9 mouse cellular contexts compared by ENCODE assay signal in the genomic region with DNA sequence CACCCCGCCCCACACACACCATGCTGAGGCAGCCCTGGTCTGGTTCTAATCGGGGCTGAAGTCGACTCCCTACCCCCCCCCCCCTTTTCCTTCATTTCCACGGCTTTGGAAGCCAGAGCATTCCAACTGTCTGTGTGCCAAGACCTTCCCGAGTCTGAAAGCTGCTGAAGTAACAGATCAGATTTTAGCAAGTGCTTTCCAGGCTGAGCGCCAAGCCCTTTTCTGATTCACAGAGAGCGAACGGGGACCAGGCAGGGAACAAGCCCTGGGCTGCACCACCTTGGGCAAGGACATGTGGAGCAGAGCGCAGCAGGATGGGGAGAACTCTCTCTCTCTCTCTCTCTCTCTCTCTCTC. TPM values are rescaled to one million over a fixed set of nuclear protein-coding genes. Genes with fewer than 3 reads are reported as not detected.
DNase-seq lines count a peak whose midpoint lies in the region; ATAC-seq and TF ChIP-seq lines count a peak whose summit lies in the region.
"Had no signal": no experiment of that assay in that cellular context is flagged by ENCODE, and none has a peak within 500 bp of the region (broad histone marks: within the 10 kb centered on the region; RNA-seq: fewer than 3 reads in every experiment).

No protein-coding gene starts in this region.

- no peaks in the 10 kb centered on the region for H3K9me3 ChIP-seq in intestine, embryonic 16.5 days (ENCODE audit: control insufficient read depth, low read length)
- H3K9me3 ChIP-seq in midbrain, postnatal 0 days (ENCODE audit: low read length) = no peaks in the 10 kb centered on the region

- TF ChIP-seq POLR2A in cortical plate, adult 2 months (IDR thresholded peaks at IDR 0.05; ENCODE audit: extremely low read depth, insufficient read depth, low read length) = no peak

- H3K4me1 ChIP-seq in cortical plate, adult 2 months (ENCODE audit: control insufficient read depth, insufficient read depth, low read length) = no peaks in the 10 kb centered on the region
- peaks cover 24% of the 10 kb centered on the region for H3K4me1 ChIP-seq in intestine, embryonic 16.5 days (ENCODE audit: control insufficient read depth, insufficient read depth, low read length)
- 0 out of 2 replicates have a peak, but pooled peaks cover 6% of the 10 kb centered on the region for H3K4me1 ChIP-seq in midbrain, postnatal 0 days (ENCODE audit: insufficient read depth, low read length)

- H3K4me3 ChIP-seq in cortical plate, adult 2 months (ENCODE audit: insufficient read depth, low read length) = peak overlapping the region; percentile 34; the same call in 1 of the 2 replicates
- no peak overlapping the region for H3K4me3 ChIP-seq in intestine, embryonic 16.5 days (ENCODE audit: low read length)
- H3K4me3 ChIP-seq in midbrain, postnatal 0 days (ENCODE audit: low read depth, low read length) = peak overlapping the region; percentile 65; the same call in 1 of the 2 replicates

- ATAC-seq in cerebellum, adult (ENCODE audit: insufficient number of reproducible peaks, low FRiP score, low TSS enrichment) = no peak
- peak; percentile 14; the same call in 1 of the 2 replicates for ATAC-seq in intestine, embryonic 16.5 days
- ATAC-seq in midbrain, postnatal 0 days (ENCODE audit: low FRiP score) = peak; percentile 17; the same call in 1 of the 2 replicates

- WGBS in intestine, embryonic 16.5 days = 10% methylated on average over 8 of the region's 9 CpGs
- 1% methylated on average over 9 of the region's 9 CpGs for WGBS in midbrain, postnatal 0 days

- no peak overlapping the region; the same call in 1 of the 2 replicates for H3K4me2 ChIP-seq in intestine, embryonic 16.5 days (ENCODE audit: low read depth, low read length)
- peak overlapping the region; percentile 84 for H3K4me2 ChIP-seq in midbrain, postnatal 0 days (ENCODE audit: low read depth, low read length, poor library complexity, severe bottlenecking)

- H3K9ac ChIP-seq in intestine, embryonic 16.5 days (ENCODE audit: low read depth, low read length) = no peak overlapping the region
- no peak overlapping the region for H3K9ac ChIP-seq in midbrain, postnatal 0 days (replicated peaks; ENCODE audit: low read length, poor library complexity, severe bottlenecking)

- TF ChIP-seq CTCF in cortical plate, adult 2 months (IDR thresholded peaks at IDR 0.05; ENCODE audit: extremely low read depth, insufficient read depth, low read length) = no peak
- no peak for TF ChIP-seq CTCF in midbrain, postnatal 0 days (IDR thresholded peaks at IDR 0.05)

- peak; percentile 51 for DNase-seq in cerebellum, adult 11-12 months
- DNase-seq in heart, adult 11 months = peak; percentile 98
- DNase-seq in left cerebral cortex, adult 9 months (ENCODE audit: low spot score in 2 of 2) = peak; percentile 51 to 92
- peak; percentile 94 for DNase-seq in midbrain, postnatal 0 days (ENCODE audit: low spot score)
- no peak for DNase-seq in thymus, postnatal 25 days

- H3K27ac ChIP-seq in cortical plate, adult 2 months (ENCODE audit: insufficient read depth, low read length) = no peak overlapping the region
- H3K27ac ChIP-seq in intestine, embryonic 16.5 days (ENCODE audit: low read length) = no peak overlapping the region
- no peak overlapping the region; the same call in 1 of the 2 replicates for H3K27ac ChIP-seq in midbrain, postnatal 0 days (ENCODE audit: low read depth, low read length)

- peaks cover 20% of the 10 kb centered on the region for H3K27me3 ChIP-seq in intestine, embryonic 16.5 days (replicated peaks; ENCODE audit: control insufficient read depth, insufficient read depth, low read length)
- H3K27me3 ChIP-seq in midbrain, postnatal 0 days (ENCODE audit: insufficient read depth, low read length) = peaks cover 16% of the 10 kb centered on the region; the same call in 1 of the 2 replicates

- H3K36me3 ChIP-seq in intestine, embryonic 16.5 days (ENCODE audit: control insufficient read depth, insufficient read depth, low read length) = no peaks in the 10 kb centered on the region
- H3K36me3 ChIP-seq in midbrain, postnatal 0 days (ENCODE audit: insufficient read depth, low read length) = peaks cover 8% of the 10 kb centered on the region; the same call in 1 of the 2 replicates

RNA-seq across cellular contexts. Expression of a gene that starts 1.1 kb away (rescaled TPM):
- polyA plus RNA-seq in cortical plate, adult 2 months (2012; rRNA removed) = 1.8 and 2.0 TPM in 2 replicates
- 0.83 and 1.9 TPM in 2 replicates for polyA plus RNA-seq in intestine, embryonic 16.5 days (2015; fragmentation: Nextera tagmentation; extraction: Ambion mirVana)
- total RNA-seq in midbrain, postnatal 0 days (2014; rRNA removed) = 6.7 and 10.8 TPM in 2 replicates
- polyA plus RNA-seq in midbrain, postnatal 0 days (2015; fragmentation: Nextera tagmentation; extraction: Ambion mirVana) = 6.5 and 7.7 TPM in 2 replicates

RNA-seq across cellular contexts. Expression of a gene that starts 16.9 kb away (rescaled TPM):
- polyA plus RNA-seq in cortical plate, adult 2 months (2012; rRNA removed) = 178 and 182 TPM in 2 replicates
- 689 and 790 TPM in 2 replicates for polyA plus RNA-seq in intestine, embryonic 16.5 days (2015; fragmentation: Nextera tagmentation; extraction: Ambion mirVana)
- 303 and 313 TPM in 2 replicates for total RNA-seq in midbrain, postnatal 0 days (2014; rRNA removed)
- 321 and 334 TPM in 2 replicates for polyA plus RNA-seq in midbrain, postnatal 0 days (2015; fragmentation: Nextera tagmentation; extraction: Ambion mirVana)

RNA-seq across cellular contexts. Expression of a gene that starts 57.3 kb away (rescaled TPM):
- polyA plus RNA-seq in cortical plate, adult 2 months (2012; rRNA removed) = not detected in 2 replicates
- not detected in 2 replicates for polyA plus RNA-seq in intestine, embryonic 16.5 days (2015; fragmentation: Nextera tagmentation; extraction: Ambion mirVana)
- 2.5 and 7.2 TPM in 2 replicates for total RNA-seq in midbrain, postnatal 0 days (2014; rRNA removed)
- polyA plus RNA-seq in midbrain, postnatal 0 days (2015; fragmentation: Nextera tagmentation; extraction: Ambion mirVana) = 0.22 TPM in 1 of 2 replicates, not detected in the other
- polyA plus RNA-seq: spleen, adult 2 months had no signal
